Mouse (Mus musculus): ENCODE results near the gene Olfr984. TPM values are rescaled to one million over a fixed set of nuclear protein-coding genes. Genes with fewer than 3 reads are reported as not detected.

The Olfr984 gene
- not detected for total RNA-seq (2021)
- long read RNA-seq, experiment 1 = 0 reads
- long read RNA-seq, experiment 2 = 0 reads

DNA sequence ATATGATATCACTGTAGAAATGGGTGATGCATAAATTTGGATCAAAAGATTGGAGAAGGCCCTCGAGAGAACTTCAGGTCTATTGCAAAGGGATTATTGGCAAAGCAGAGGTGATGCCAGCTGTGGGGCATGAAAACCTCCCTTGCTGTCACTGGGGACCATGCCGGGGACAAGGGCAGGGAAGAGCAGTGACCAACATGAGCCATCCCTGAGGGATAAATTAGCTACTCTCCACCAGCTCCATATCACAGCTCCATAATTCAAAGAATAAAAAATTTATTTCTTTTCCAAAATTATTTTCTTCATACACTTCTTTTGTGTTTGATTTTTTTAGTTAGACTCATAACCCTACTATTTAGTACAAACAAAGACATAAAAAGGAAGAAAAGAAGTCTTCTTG, at the start of gene Olfr984:
Gene Olfr984 (minus strand): TSS at position 101 of the 400 bp plus-strand sequence.
- no peak for DNase-seq (ENCODE audit: low spot score in 2 of 2)

GRCm38 (mm10) chr9:40155118-40155644, 41.2 kb upstream of the Olfr984 start:
- DNase-seq (ENCODE audit: low spot score in 2 of 2) = no peak

GRCm38 (mm10) chr9:40141544-40141943, 27.5 kb upstream of the Olfr984 start:
- no peak for DNase-seq (ENCODE audit: low spot score in 2 of 2)

GRCm38 (mm10) chr9:40139484-40139883, 25.5 kb upstream of the Olfr984 start:
- DNase-seq (ENCODE audit: low spot score in 2 of 2) = no peak

DNA sequence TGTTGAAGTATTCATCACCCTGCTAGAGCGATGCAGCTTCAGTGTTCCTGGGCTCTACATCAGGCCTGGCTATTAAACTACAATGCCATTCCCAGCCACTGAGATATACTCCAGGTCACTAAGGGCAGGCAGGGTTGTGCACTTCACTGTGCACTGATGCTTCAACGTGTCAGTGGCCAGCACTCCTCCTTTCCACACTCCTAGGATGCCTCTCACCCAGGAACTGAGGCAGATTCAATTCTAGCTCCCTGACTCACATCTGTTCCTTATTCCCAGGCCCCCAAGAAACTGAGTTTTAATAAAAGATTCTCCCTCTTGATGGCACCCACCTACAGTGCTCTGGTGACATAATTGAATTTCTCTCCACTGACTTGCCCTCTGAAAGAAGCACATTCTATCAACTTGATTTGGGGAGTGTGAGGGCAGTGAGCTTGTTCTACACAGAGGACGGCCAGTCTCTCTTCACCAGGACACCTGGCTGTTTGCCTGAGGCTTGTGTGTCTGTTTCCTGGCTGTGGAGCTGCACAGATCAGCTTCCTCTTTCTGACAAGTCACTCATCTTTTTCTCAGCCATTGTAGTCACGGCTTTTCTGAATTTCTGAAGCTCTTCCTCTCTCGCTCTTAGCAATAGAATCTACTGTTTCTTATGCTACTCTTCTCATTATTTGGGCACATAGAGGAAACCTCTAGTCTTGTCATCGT, 23.1 kb upstream of the Olfr984 start:
- no peak for DNase-seq (ENCODE audit: low spot score in 2 of 2)

DNA sequence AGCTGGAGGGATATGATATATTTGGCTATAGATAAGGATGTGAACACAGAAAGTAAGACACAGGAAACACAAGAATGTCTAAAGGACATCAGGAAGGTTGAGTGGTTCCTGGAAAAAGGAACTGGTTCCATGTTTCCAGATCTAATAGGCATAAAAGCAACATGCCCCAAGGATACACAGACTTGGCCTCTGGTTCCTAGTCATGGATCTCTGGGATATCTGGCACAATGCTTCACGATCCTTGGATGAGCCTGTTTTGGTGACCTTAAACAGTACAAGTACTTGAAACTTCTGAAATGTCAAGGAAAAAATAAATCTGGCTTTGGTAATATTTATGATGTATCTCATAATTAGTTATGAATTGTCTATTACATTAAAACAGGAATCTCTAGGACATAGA, 16.6 kb upstream of the Olfr984 start:
- DNase-seq (ENCODE audit: low spot score in 2 of 2) = no peak

DNA sequence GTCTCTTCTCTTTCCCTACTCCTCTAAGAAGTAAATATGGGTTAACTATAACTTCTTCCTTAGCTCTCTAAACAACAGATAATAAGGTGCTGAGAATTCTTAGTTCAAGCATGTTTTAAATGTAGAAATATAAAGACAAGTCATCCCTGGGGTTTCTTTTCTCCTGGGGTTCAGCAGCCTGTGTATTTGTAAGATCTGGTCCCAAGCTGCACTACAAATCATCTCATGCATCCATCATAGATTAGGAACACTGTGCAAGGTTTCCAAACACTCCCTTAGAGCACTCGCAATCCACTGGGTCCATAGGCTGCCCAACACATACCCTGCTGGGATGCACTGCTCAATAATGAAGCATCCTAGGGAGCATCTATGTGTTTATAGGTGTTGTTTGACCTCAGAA, 16.1 kb upstream of the Olfr984 start, which contains the start of gene Olfr985:
Gene Olfr985 (minus strand): TSS at position 101 of the 400 bp plus-strand sequence.
- no peak for DNase-seq (ENCODE audit: low spot score in 2 of 2)

GRCm38 (mm10) chr9:40117287-40117659, 3.3 kb upstream of the Olfr984 start:
- DNase-seq (ENCODE audit: low spot score in 2 of 2) = no peak

GRCm38 (mm10) chr9:40116645-40117286, 2.8 kb upstream of the Olfr984 start:
- peak; percentile 37 to 81 for DNase-seq (ENCODE audit: low spot score in 2 of 2)

- DNase-seq (ENCODE audit: low spot score in 2 of 2) = no peak
Measured at GRCm38 (mm10) chr9:40094769-40095168, 19.2 kb downstream of the Olfr984 start.

DNA sequence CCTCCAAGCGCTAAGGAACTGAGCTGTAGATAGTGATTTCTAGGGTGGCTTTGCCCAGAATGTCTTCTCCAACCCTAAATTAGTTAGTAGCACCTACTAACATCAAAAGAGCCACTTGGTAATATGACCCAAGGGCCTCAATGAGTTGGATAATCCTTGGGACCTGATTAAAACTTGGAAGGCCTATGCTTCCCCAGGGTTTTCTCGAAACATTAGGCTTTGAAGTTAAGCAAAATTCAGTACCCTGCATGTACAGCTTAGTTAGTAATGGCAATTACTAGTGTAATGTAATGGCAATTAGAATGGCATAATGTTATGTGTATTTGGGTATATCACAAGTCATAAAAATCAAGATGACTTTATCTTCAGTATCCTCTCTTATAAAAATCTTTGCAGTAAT, 20.5 kb downstream of the Olfr984 start, which contains the start of gene Olfr983:
Gene Olfr983 (minus strand): TSS at position 101 of the 400 bp plus-strand sequence.
- no peak for DNase-seq (ENCODE audit: low spot score in 2 of 2)

GRCm38 (mm10) chr9:40073529-40073928, 40.5 kb downstream of the Olfr984 start, which contains the start of gene Olfr982:
Gene Olfr982, plus strand, starts transcription at chr9:40073829.
- DNase-seq (ENCODE audit: low spot score in 2 of 2) = no peak

GRCm38 (mm10) chr9:40050138-40050537, 63.9 kb downstream of the Olfr984 start:
- no peak for DNase-seq (ENCODE audit: low spot score in 2 of 2)

Other genes with a start within 250 kb of the Olfr984 start
- gene Olfr972, start 247.8 kb downstream of the Olfr984 start, total RNA-seq (2021) = not detected
- not detected for gene Olfr229, start 206.9 kb downstream of the Olfr984 start, total RNA-seq (2021)
- gene Olfr974, start 176.7 kb downstream of the Olfr984 start, total RNA-seq (2021) = not detected
- not detected for gene Olfr975, start 162.2 kb downstream of the Olfr984 start, total RNA-seq (2021)
- gene Olfr976, start 153.1 kb downstream of the Olfr984 start, total RNA-seq (2021) = not detected
- not detected for gene Olfr978, start 122.1 kb downstream of the Olfr984 start, total RNA-seq (2021)
- gene Olfr979, start 110.7 kb downstream of the Olfr984 start, total RNA-seq (2021) = not detected
- gene Olfr980, start 104.6 kb downstream of the Olfr984 start, total RNA-seq (2021) = not detected
- gene Olfr981, start 92.7 kb downstream of the Olfr984 start, total RNA-seq (2021) = not detected
- not detected for gene Olfr982, start 40.4 kb downstream of the Olfr984 start, total RNA-seq (2021)
- gene Olfr983, start 20.6 kb downstream of the Olfr984 start, total RNA-seq (2021) = not detected
- gene Olfr985, start 16.0 kb upstream of the Olfr984 start, total RNA-seq (2021) = under 1 TPM in 1 of 2 experiments, not detected in 1; 0.23 TPM
- gene Tmem225, start 33.9 kb upstream of the Olfr984 start, total RNA-seq (2021) = not detected
- not detected for gene Olfr986, start 66.7 kb upstream of the Olfr984 start, total RNA-seq (2021)
- gene Zfp202, start 78.1 kb upstream of the Olfr984 start, total RNA-seq (2021) = 1 to 10 TPM; 3.9 to 4.8 TPM
- gene Scn3b, start 155.0 kb upstream of the Olfr984 start, total RNA-seq (2021) = 10 to 100 TPM; 44.8 to 59.4 TPM